Mouse (Mus musculus) heart, embryonic 16.5 days (tissue): Measurements from ENCODE around the gene Mical3. TPM values are rescaled to one million over a fixed set of nuclear protein-coding genes. Genes with fewer than 3 reads are reported as not detected.

Experiments used
- ATAC-seq: fragments of 200-750 bp; cut with Nextera tagmentation; replicated peaks from 2 replicates; pipeline ENCODE4 v1.8.0; 2017; ENCODE audit warnings: moderate number of reproducible peaks; ENCODE audit not compliant: insufficient read depth, low FRiP score; ENCODE audit errors: extremely low read depth
- H3K27ac ChIP-seq: fragments of 300-500 bp; sonication (generic); 2 replicates; pipeline ENCODE4 v1.5.1; 2014; ENCODE audit warnings: mild to moderate bottlenecking, low read length, control low read depth, moderate library complexity
- H3K27me3 ChIP-seq: fragments of 300-500 bp; sonication (generic); 2 replicates; pipeline ENCODE4 v1.6.1; 2014; ENCODE audit warnings: low read length, mixed read lengths; ENCODE audit not compliant: control insufficient read depth, insufficient read depth
- H3K36me3 ChIP-seq: fragments of 300-500 bp; sonication (generic); 2 replicates; pipeline ENCODE4 v1.6.1; 2014; ENCODE audit not compliant: control insufficient read depth, insufficient read depth
- H3K4me1 ChIP-seq: fragments of 300-500 bp; sonication (generic); 2 replicates; pipeline ENCODE4 v1.6.1; 2014; ENCODE audit warnings: low read length, mixed read lengths; ENCODE audit not compliant: control insufficient read depth, insufficient read depth
- H3K4me2 ChIP-seq: fragments of 300-500 bp; sonication (generic); 2 replicates; pipeline ENCODE4 v1.6.1; 2014; ENCODE audit warnings: low read depth, mild to moderate bottlenecking, control low read depth, low read length
- H3K4me3 ChIP-seq: fragments of 300-500 bp; sonication (generic); 2 replicates; pipeline ENCODE4 v1.5.1; 2014; ENCODE audit warnings: mild to moderate bottlenecking, control low read depth, low read length
- H3K9ac ChIP-seq: fragments of 300-500 bp; sonication (generic); 2 replicates; pipeline ENCODE4 v1.6.1; 2014; ENCODE audit warnings: low read length, control low read depth
- H3K9me3 ChIP-seq: fragments of 300-500 bp; sonication (generic); replicated peaks from 2 replicates; pipeline ENCODE4 v1.6.1; 2016; ENCODE audit warnings: low read length; ENCODE audit not compliant: control insufficient read depth
- WGBS: fragments of 180-500 bp; shearing (Covaris S2); extraction: QIAGEN DNeasy Blood & Tissue Kit; methylation state at CpG from one replicate; pipeline ENCODE4 v1.1.7; 2014; 5-methylcytosine and 5-hydroxymethylcytosine counted together
- polyA plus RNA-seq: library from polyadenylated mRNA; unstranded; fragments of >200 nt; fragmentation: Nextera tagmentation; extraction: Ambion mirVana; gene quantifications from 2 replicates; pipeline ENCODE4 v1.2.1, GENCODE M21; 2015

Gene Mical3
- polyA plus RNA-seq, 1 experiment from 2014 or later: 27.2 TPM

- Histone ChIP-seq H3K27me3 (no peaks in the 10 kb centered on the region), H3K4me3 (no peak overlapping the region), H3K9ac (peak overlapping the region; percentile 31; the same call in 1 of the 2 replicates), H3K4me2 (no peak overlapping the region), H3K36me3 (0 out of 2 replicates have a peak, but pooled peaks cover 3% of the 10 kb centered on the region), H3K4me1 (peaks cover 68% of the 10 kb centered on the region), H3K27ac (peak overlapping the region; percentile 51), H3K9me3 (no peaks in the 10 kb centered on the region)
- whole genome bisulfite sequencing: 64% methylated on average over 22 of the region's 22 CpGs
- peak; percentile 56; the same call in 1 of the 2 replicates for ATAC-seq
Observed at GRCm38 (mm10) chr6:121087586-121088245, 43.1 kb downstream of the Mical3 start.

- 0 out of 2 replicates have a peak, but pooled peaks cover 3% of the 10 kb centered on the region for H3K36me3 ChIP-seq
- no peak overlapping the region for H3K4me2 ChIP-seq
- WGBS: 65% methylated on average over 10 of the region's 10 CpGs
- no peak overlapping the region; the same call in 1 of the 2 replicates for H3K9ac ChIP-seq
- H3K27ac ChIP-seq: peak overlapping the region; percentile 31; the same call in 1 of the 2 replicates
- H3K4me3 ChIP-seq: no peak overlapping the region
- peaks cover 70% of the 10 kb centered on the region for H3K4me1 ChIP-seq
- ATAC-seq: no peak
- H3K27me3 ChIP-seq: no peaks in the 10 kb centered on the region
- no peaks in the 10 kb centered on the region for H3K9me3 ChIP-seq
Observed at GRCm38 (mm10) chr6:121087127-121087526, 43.7 kb downstream of the Mical3 start.

GRCm38 (mm10) chr6:121086226-121086625 is 44.6 kb downstream of the Mical3 start:
- no peaks in the 10 kb centered on the region for H3K27me3 ChIP-seq
- peaks cover 76% of the 10 kb centered on the region for H3K4me1 ChIP-seq
- no peak overlapping the region for H3K4me3 ChIP-seq
- 83% methylated on average over 9 of the region's 9 CpGs for WGBS
- peak overlapping the region; percentile 20; the same call in 1 of the 2 replicates for H3K9ac ChIP-seq
- H3K9me3 ChIP-seq: no peaks in the 10 kb centered on the region
- H3K4me2 ChIP-seq: no peak overlapping the region
- H3K36me3 ChIP-seq: 0 out of 2 replicates have a peak, but pooled peaks cover 3% of the 10 kb centered on the region
- H3K27ac ChIP-seq: peak overlapping the region; percentile 18; the same call in 1 of the 2 replicates
- ATAC-seq: no peak

- peak; percentile 15 for ATAC-seq
- H3K27ac ChIP-seq: peak overlapping the region; percentile 60
- H3K9ac ChIP-seq: 0 out of 2 replicates have a peak overlapping the region, but pooled peaks have one; percentile 32
- no peaks in the 10 kb centered on the region for H3K27me3 ChIP-seq
- 22% methylated on average over 6 of the region's 6 CpGs for WGBS
- H3K9me3 ChIP-seq: no peaks in the 10 kb centered on the region
- no peak overlapping the region for H3K4me3 ChIP-seq
- peak overlapping the region; percentile 0; the same call in 1 of the 2 replicates for H3K4me2 ChIP-seq
- H3K4me1 ChIP-seq: peaks cover 73% of the 10 kb centered on the region
- 0 out of 2 replicates have a peak, but pooled peaks cover 2% of the 10 kb centered on the region for H3K36me3 ChIP-seq
Observed at GRCm38 (mm10) chr6:121084050-121084480, 46.7 kb downstream of the Mical3 start.

- H3K9ac ChIP-seq: no peak overlapping the region
- no peak overlapping the region; the same call in 1 of the 2 replicates for H3K4me2 ChIP-seq
- WGBS: 76% methylated on average over 10 of the region's 10 CpGs
- H3K9me3 ChIP-seq: no peaks in the 10 kb centered on the region
- peak overlapping the region; percentile 36; the same call in 1 of the 2 replicates for H3K27ac ChIP-seq
- H3K36me3 ChIP-seq: no peaks in the 10 kb centered on the region
- H3K4me3 ChIP-seq: no peak overlapping the region
- no peak for ATAC-seq
- peaks cover 73% of the 10 kb centered on the region for H3K4me1 ChIP-seq
- H3K27me3 ChIP-seq: no peaks in the 10 kb centered on the region
Observed at GRCm38 (mm10) chr6:121082094-121082473, 48.7 kb downstream of the Mical3 start.

GRCm38 (mm10) chr6:121081288-121082093 is 49.3 kb downstream of the Mical3 start:
- peak overlapping the region; percentile 6; the same call in 1 of the 2 replicates for H3K4me2 ChIP-seq
- no peak for ATAC-seq
- 51% methylated on average over 26 of the region's 26 CpGs for WGBS

GRCm38 (mm10) chr6:121078175-121078574 is 52.6 kb downstream of the Mical3 start:
- no peaks in the 10 kb centered on the region for H3K36me3 ChIP-seq
- no peak overlapping the region for H3K4me3 ChIP-seq
- no peak for ATAC-seq
- no peaks in the 10 kb centered on the region for H3K9me3 ChIP-seq
- H3K27ac ChIP-seq: no peak overlapping the region
- no peak overlapping the region for H3K9ac ChIP-seq
- WGBS: 73% methylated on average over 5 of the region's 5 CpGs
- no peak overlapping the region for H3K4me2 ChIP-seq
- no peaks in the 10 kb centered on the region for H3K27me3 ChIP-seq
- peaks cover 51% of the 10 kb centered on the region for H3K4me1 ChIP-seq

More at GRCm38 (mm10) chr6:121081288-121082093, 49.3 kb downstream of the Mical3 start:
- no peak overlapping the region for H3K9ac ChIP-seq
- H3K27ac ChIP-seq: peak overlapping the region; percentile 36; the same call in 1 of the 2 replicates
- no peaks in the 10 kb centered on the region for H3K36me3 ChIP-seq
- no peaks in the 10 kb centered on the region for H3K27me3 ChIP-seq
- H3K9me3 ChIP-seq: no peaks in the 10 kb centered on the region
- no peak overlapping the region for H3K4me3 ChIP-seq
- peaks cover 73% of the 10 kb centered on the region for H3K4me1 ChIP-seq

GRCm38 (mm10) chr6:121076929-121077566 is 53.8 kb downstream of the Mical3 start:
- Histone ChIP-seq H3K27ac (peak overlapping the region; percentile 52), H3K4me1 (peaks cover 49% of the 10 kb centered on the region), H3K9ac (no peak overlapping the region), H3K36me3 (no peaks in the 10 kb centered on the region), H3K9me3 (no peaks in the 10 kb centered on the region), H3K4me2 (no peak overlapping the region), H3K4me3 (no peak overlapping the region), H3K27me3 (no peaks in the 10 kb centered on the region)
- no peak for ATAC-seq
- WGBS: 53% methylated on average over 12 of the region's 12 CpGs
